Mouse (Mus musculus): ENCODE measurements around the gene Gm14444.
"Not testable (repeated sequence)": the region's sequence is repeated elsewhere in the genome, so short reads cannot be mapped to it uniquely, and the experiment has no call there.

Gm14444 gene

DNA sequence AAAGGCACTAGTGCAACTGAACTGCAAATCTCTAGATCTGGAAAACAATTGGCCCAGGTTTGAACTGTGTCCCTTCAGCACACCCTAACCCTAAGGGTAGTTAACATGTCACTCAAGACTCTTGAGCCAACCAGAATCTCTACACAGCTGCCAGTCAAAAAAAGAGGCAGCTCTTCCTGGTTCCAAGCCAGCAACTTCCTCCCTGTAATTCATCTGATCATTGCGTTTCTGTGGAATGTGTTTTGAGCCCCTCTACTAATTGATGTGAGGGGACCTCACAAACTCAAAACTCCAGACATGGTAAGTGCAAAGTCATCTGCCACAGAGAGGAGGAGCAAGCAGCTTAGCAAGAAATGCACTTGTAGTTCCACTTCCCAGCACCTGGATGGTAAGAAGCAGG lies at the start of gene Gm14444:
Gm14444 (plus strand) TSS at position 220 of the 400 bp plus-strand sequence.
- DNase-seq = not testable (repeated sequence)

DNA sequence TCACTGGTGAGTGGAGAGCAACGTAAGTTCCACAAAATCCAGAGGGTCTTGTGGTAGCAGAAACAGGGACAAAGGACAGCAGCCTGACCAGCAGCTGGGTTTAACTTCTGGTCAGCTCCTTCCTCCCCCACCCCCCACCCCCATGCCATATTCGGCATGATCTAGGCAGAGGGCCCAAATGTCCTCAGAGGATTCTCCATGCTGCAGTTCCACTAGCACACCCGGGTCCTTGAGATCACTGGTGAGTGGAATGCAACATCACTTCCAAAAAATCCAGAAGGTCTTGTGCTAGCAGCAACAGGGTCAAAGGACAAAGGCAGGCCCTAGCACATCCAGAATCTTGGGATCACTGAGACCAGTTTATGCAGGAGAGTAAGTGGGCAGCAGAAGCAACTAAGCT lies 44.6 kb upstream of the Gm14444 start:
- not testable (repeated sequence) for DNase-seq

DNA sequence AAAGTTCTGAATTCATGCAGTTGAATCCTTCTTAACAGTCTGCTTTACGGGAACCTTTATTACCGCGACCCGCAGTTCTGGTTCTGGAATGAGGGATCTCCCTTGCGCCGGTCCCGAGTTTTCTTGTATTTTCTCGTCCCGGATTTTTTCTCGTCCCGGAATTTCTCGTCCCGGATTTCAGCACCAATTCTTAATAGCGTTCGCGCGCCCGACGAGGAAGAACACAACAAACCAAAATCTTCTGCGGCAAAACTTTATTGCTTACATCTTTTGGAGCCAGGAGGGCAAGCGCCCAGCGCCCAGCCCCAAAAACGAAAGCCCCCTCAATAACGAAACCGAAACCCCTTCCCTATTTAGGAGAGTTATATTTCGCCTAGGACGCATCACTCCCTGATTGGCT lies 34.2 kb downstream of the Gm14444 start:
- not testable (repeated sequence) for DNase-seq

DNA sequence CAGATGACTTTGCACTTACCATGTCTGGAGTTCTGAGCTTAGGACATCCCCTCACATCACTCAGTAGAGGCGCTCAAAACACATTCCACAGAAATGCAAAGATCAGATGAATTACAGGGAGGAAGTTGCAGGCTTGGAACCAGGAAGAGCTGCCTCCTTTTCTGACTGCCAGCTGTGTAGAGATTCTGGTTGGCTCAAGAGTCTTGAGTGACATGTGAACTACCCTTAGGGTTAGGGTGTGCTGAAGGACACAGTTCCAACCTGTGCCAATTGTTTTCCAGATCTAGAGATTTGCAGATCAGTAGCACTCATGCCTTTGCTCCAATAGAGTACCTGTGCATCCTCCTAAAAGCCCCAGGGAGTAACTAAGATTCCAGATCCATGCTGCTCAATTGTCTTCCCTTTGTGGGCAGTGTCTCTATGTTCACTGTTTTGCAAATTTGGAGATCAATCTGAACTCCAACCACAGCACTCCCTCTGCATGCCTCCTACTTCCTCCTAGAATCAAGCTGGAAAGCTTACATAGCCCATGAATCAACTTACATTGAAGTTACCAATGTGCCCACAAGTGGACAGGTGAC lies 57.7 kb downstream of the Gm14444 start, which contains the start of gene Gm14393:
Gm14393 (minus strand) TSS at position 101 of the 581 bp plus-strand sequence.
- not testable (repeated sequence) for DNase-seq
